ENCODE assay signal across 10 mouse cellular contexts in the genomic region with DNA sequence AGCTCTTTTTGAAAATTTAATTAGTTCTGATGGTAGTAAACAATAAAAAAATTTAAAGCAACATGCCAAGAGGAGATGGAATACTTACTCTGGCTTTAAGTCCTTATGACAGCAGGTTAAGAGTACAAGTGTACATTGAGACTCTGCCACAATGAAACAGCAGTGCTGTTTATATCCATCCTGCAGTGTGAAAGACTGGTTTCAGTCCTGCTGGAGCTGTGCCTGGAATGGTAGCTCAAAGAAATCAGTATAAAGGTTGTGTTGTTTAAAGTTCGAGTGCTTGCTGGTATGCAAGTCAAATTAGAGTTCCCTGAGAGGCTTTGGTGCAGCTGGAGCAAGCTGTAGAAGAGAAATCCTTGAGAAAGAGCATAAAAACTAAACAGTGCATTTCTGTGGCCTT.
A peak's percentile ranks its signal among the peaks of the same experiment; 100 is the strongest.
DNase-seq lines count a peak whose midpoint lies in the region; ATAC-seq and TF ChIP-seq lines count a peak whose summit lies in the region.
"Had no signal": no experiment of that assay in that cellular context is flagged by ENCODE, and none has a peak within 500 bp of the region (broad histone marks: within the 10 kb centered on the region; RNA-seq: fewer than 3 reads in every experiment).

No protein-coding gene starts in this region.

- WGBS in midbrain, embryonic 14.5 days, result 36% methylated on average over 1 of the region's 1 CpGs
- 21% methylated on average over 1 of the region's 1 CpGs for WGBS in midbrain, embryonic 16.5 days

- no peak for TF ChIP-seq CTCF in gastrocnemius, adult 2 months (IDR thresholded peaks at IDR 0.05)

- intact Hi-C loops in gastrocnemius, adult 2 months (cut with DNase I), result no loop called here

- H3K4me3 ChIP-seq in midbrain, embryonic 14.5 days (replicated peaks; ENCODE audit: low read depth, low read length), result no peak overlapping the region
- no peak overlapping the region for H3K4me3 ChIP-seq in midbrain, embryonic 16.5 days (ENCODE audit: low read depth, low read length)
- H3K4me3 ChIP-seq in gastrocnemius, adult 2 months, result no peak overlapping the region
- H3K4me3 ChIP-seq: embryonic facial prominence, embryonic 15.5 days had no signal

- H3K27me3 ChIP-seq in midbrain, embryonic 14.5 days (ENCODE audit: control insufficient read depth, insufficient read depth, low read length), result no peaks in the 10 kb centered on the region
- H3K27me3 ChIP-seq in midbrain, embryonic 16.5 days (ENCODE audit: control insufficient read depth, insufficient read depth, low read depth, low read length), result no peaks in the 10 kb centered on the region
- H3K27me3 ChIP-seq: embryonic facial prominence, embryonic 15.5 days had no signal

- no peaks in the 10 kb centered on the region for H3K36me3 ChIP-seq in midbrain, embryonic 14.5 days (ENCODE audit: control insufficient read depth, insufficient read depth, low read length)
- no peaks in the 10 kb centered on the region for H3K36me3 ChIP-seq in midbrain, embryonic 16.5 days (ENCODE audit: control insufficient read depth, insufficient read depth, low read length)
- H3K36me3 ChIP-seq: embryonic facial prominence, embryonic 15.5 days had no signal

- no peak overlapping the region for H3K27ac ChIP-seq in midbrain, embryonic 14.5 days (replicated peaks; ENCODE audit: low read depth, low read length)
- H3K27ac ChIP-seq in midbrain, embryonic 16.5 days (ENCODE audit: low read length), result no peak overlapping the region
- H3K27ac ChIP-seq in gastrocnemius, adult 2 months, result no peak overlapping the region
- H3K27ac ChIP-seq: embryonic facial prominence, embryonic 15.5 days had no signal

- H3K9me3 ChIP-seq in midbrain, embryonic 14.5 days (ENCODE audit: control insufficient read depth, low read length), result no peaks in the 10 kb centered on the region
- H3K9me3 ChIP-seq in midbrain, embryonic 16.5 days (replicated peaks; ENCODE audit: control insufficient read depth, low read length, poor library complexity, severe bottlenecking), result no peaks in the 10 kb centered on the region
- H3K9me3 ChIP-seq: embryonic facial prominence, embryonic 15.5 days had no signal

- H3K4me1 ChIP-seq in midbrain, embryonic 14.5 days (ENCODE audit: control insufficient read depth, insufficient read depth, low read length), result no peaks in the 10 kb centered on the region
- H3K4me1 ChIP-seq in midbrain, embryonic 16.5 days (ENCODE audit: control insufficient read depth, insufficient read depth, low read length), result no peaks in the 10 kb centered on the region
- H3K4me1 ChIP-seq: embryonic facial prominence, embryonic 15.5 days had no signal

- H3K9ac ChIP-seq in midbrain, embryonic 14.5 days (replicated peaks; ENCODE audit: low read length), result no peak overlapping the region
- no peak overlapping the region for H3K9ac ChIP-seq in midbrain, embryonic 16.5 days (ENCODE audit: low read depth, low read length)
- H3K9ac ChIP-seq: embryonic facial prominence, embryonic 15.5 days had no signal

- peak; percentile 37 for DNase-seq in midbrain, embryonic 14.5 days
- peak; percentile 1 for DNase-seq in forelimb bud, embryonic 11.5 days (ENCODE audit: low read depth, low spot score)
- peak; percentile 3 to 15 for DNase-seq in layer of hippocampus, postnatal 36 days
- peak; percentile 2 to 35 for DNase-seq in right cerebral cortex, postnatal 36 days (ENCODE audit: low spot score in 2 of 2)
- DNase-seq in urinary bladder, postnatal 25 days (ENCODE audit: low spot score), result no peak
- DNase-seq in gastrocnemius, adult 2 months, result no peak
- DNase-seq: kidney, postnatal 10 days had no signal

- ATAC-seq in midbrain, embryonic 14.5 days (ENCODE audit: low FRiP score, low TSS enrichment), result 0 out of 2 replicates have a peak, but pooled peaks have one; percentile 46
- no peak for ATAC-seq in midbrain, embryonic 16.5 days

- no peak overlapping the region for H3K4me2 ChIP-seq in midbrain, embryonic 14.5 days (ENCODE audit: low read length)
- H3K4me2 ChIP-seq in midbrain, embryonic 16.5 days (ENCODE audit: low read length), result no peak overlapping the region
- H3K4me2 ChIP-seq: embryonic facial prominence, embryonic 15.5 days; heart, embryonic 11.5 days had no signal

Comparison
In these comparisons a context has a peak if more than half of its experiments do, and no peak if none do; other contexts are left out.
1. DNase-seq: peak in midbrain, embryonic 14.5 days (single experiment), forelimb bud, embryonic 11.5 days (single experiment), layer of hippocampus, postnatal 36 days (2 of 2) and right cerebral cortex, postnatal 36 days (2 of 2); none in urinary bladder, postnatal 25 days (single experiment) and gastrocnemius, adult 2 months (single experiment).